Mouse (Mus musculus) neural tube, embryonic 12.5 days (tissue): Measurements from ENCODE around the gene Hoxb1. TPM values are rescaled to one million over a fixed set of nuclear protein-coding genes. Genes with fewer than 3 reads are reported as not detected.

Experiments used
- ATAC-seq: fragments of 200-750 bp; cut with Nextera tagmentation; 2 replicates; pipeline ENCODE4 v1.8.0; 2017; ENCODE audit warnings: low read depth, mild to moderate bottlenecking, moderate TSS enrichment, moderate library complexity; ENCODE audit not compliant: low FRiP score
- H3K27ac ChIP-seq: fragments of 300-500 bp; sonication (generic); 2 replicates; pipeline ENCODE4 v1.5.1; 2016
- H3K27me3 ChIP-seq: fragments of 300-500 bp; sonication (generic); replicated peaks from 2 replicates; pipeline ENCODE4 v1.6.1; 2016; ENCODE audit warnings: mild to moderate bottlenecking
- H3K36me3 ChIP-seq: fragments of 300-500 bp; sonication (generic); 2 replicates; pipeline ENCODE4 v1.6.1; 2016; ENCODE audit warnings: mild to moderate bottlenecking
- H3K4me1 ChIP-seq: fragments of 300-500 bp; sonication (generic); 2 replicates; pipeline ENCODE4 v1.6.1; 2016
- H3K4me2 ChIP-seq: fragments of 300-500 bp; sonication (generic); replicated peaks from 2 replicates; pipeline ENCODE4 v1.6.1; 2016; ENCODE audit warnings: mild to moderate bottlenecking
- H3K4me3 ChIP-seq: fragments of 300-500 bp; sonication (generic); 2 replicates; pipeline ENCODE4 v1.5.1; 2016
- H3K9ac ChIP-seq: fragments of 300-500 bp; sonication (generic); 2 replicates; pipeline ENCODE4 v1.6.1; 2016; ENCODE audit warnings: mild to moderate bottlenecking
- H3K9me3 ChIP-seq: fragments of 300-500 bp; sonication (generic); 2 replicates; pipeline ENCODE4 v1.6.1; 2016; ENCODE audit warnings: mild to moderate bottlenecking
- WGBS: fragments of 180-500 bp; shearing (Covaris S2); methylation state at CpG from one replicate; pipeline ENCODE4 v1.1.7; 2016; 5-methylcytosine and 5-hydroxymethylcytosine counted together
- polyA plus RNA-seq: library from polyadenylated mRNA; unstranded; fragments of >200 nt; fragmentation: Nextera tagmentation; extraction: Ambion mirVana; gene quantifications from 2 replicates; pipeline ENCODE4 v1.2.1, GENCODE M21; 2016

Gene Hoxb1
- polyA plus RNA-seq, 1 experiment from 2014 or later, result 8.1 TPM

DNA sequence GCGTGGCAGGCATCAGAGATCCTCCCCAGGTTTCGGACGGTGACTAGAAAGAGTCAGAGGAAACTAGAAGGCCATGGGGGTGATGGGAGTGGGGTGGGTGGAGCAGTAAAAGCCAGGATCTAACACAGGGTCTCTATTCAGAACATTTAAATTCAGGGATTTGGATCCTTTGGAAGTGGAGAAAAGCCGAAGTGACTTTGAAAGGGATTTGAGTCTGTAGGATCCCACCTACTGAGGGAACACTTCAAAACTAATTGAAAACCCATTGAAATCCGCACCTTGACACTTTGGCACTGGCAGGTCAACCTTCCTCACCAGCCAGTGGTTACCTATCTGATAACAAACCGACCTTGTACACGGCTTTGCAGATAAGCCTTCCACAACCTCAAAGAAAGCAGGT lies 9.3 kb downstream of the Hoxb1 start:
- H3K36me3 ChIP-seq, result no peaks in the 10 kb centered on the region
- no peak overlapping the region for H3K27ac ChIP-seq
- H3K9me3 ChIP-seq, result no peaks in the 10 kb centered on the region
- H3K4me2 ChIP-seq, result no peak overlapping the region
- WGBS, result 47% methylated on average over 7 of the region's 7 CpGs
- H3K4me3 ChIP-seq, result no peak overlapping the region
- H3K27me3 ChIP-seq, result 0 out of 2 replicates have a peak, but pooled peaks cover 4% of the 10 kb centered on the region
- H3K9ac ChIP-seq, result no peak overlapping the region
- H3K4me1 ChIP-seq, result peaks cover 6% of the 10 kb centered on the region
- ATAC-seq, result no peak

DNA sequence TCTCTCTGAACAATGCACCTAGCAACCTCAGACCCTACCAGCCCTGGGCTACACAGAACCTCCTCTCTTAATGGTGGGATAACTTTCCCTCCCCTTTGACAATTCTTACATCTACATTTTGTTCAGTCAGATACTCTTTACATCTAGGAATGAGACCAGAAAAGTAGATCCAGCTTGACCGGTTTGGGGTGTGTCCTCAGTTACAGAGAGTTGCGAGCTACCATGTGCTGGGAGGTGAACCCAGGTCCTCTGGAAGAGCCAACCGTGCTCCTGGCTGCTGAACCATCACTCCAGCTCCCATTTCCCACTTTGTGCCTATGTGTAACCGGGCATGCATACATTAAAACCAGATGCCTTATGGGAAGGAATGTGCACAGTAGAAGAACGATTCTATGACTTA lies 17.8 kb downstream of the Hoxb1 start:
- no peak for ATAC-seq
- Histone ChIP-seq H3K27me3 (no peaks in the 10 kb centered on the region), H3K36me3 (no peaks in the 10 kb centered on the region), H3K4me3 (no peak overlapping the region), H3K27ac (no peak overlapping the region), H3K4me2 (no peak overlapping the region), H3K9ac (no peak overlapping the region), H3K9me3 (no peaks in the 10 kb centered on the region), H3K4me1 (no peaks in the 10 kb centered on the region)
- 89% methylated on average over 5 of the region's 5 CpGs for WGBS

DNA sequence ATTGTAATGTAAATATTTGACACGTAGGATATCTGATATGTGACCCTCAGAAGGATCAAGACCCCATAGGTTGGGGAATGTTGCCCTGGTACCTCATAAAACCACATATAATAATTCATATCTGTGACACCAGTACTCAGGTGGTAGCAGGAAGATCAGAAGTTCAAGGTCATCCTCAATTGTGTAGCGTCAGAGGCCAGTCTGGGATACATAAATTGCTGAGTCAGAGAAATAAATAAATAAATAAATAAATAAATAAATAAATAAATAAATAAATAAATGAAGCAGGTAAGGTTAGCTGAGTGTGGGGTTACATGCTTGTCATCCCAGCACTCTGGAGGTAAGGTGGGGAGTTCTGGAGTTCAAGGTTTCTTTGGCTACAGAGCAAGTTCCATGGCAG lies 22.1 kb downstream of the Hoxb1 start:
- no peaks in the 10 kb centered on the region for H3K9me3 ChIP-seq
- WGBS, result 89% methylated on average over 2 of the region's 2 CpGs
- no peak overlapping the region for H3K27ac ChIP-seq
- H3K4me2 ChIP-seq, result no peak overlapping the region
- no peak overlapping the region for H3K4me3 ChIP-seq
- H3K9ac ChIP-seq, result no peak overlapping the region
- no peaks in the 10 kb centered on the region for H3K4me1 ChIP-seq
- ATAC-seq, result no peak
- H3K36me3 ChIP-seq, result no peaks in the 10 kb centered on the region
- H3K27me3 ChIP-seq, result no peaks in the 10 kb centered on the region

DNA sequence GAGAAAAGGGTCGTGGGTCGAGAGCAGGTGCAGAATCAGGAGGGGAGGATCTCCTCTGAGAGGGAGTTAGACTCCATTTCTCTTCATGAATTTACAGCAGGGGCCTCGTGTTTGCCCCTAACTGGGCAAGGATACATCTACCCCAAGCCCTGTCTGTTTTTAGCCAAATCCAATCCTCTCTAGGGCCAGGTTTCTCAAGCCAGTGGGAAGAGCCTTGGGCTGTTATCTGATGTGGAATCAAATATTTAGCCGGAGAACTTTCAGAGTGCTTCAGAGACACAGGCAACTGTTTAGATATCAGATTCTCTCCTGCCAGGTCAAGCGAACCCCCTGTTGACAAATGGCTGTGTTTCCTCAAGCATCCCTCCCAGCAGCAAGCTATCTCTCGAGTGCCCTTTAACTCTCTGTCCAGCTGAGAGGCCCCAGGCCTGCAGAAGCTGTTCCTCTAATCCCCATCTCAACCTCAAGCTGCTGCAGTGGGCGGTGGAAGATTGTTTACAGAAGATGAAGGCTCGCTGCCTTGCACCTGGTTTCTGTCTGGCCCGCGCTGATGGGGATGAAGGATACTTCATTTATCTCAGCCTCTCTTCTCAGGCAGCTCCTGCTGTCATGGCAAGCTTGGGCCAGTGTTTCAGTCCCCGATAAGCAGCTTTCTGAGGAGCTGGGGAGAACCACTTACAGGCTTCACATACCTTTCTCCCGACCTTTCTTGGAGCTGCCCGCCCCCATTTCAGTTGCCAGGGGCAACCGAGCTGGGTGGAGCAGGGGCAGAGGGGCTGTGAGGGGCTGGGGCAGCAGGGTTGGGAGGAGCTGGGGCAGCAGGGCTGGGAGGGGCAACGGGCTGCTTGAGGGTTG lies 31.4 kb downstream of the Hoxb1 start:
- WGBS, result 11% methylated on average over 15 of the region's 15 CpGs
- H3K9ac ChIP-seq, result 0 out of 2 replicates have a peak overlapping the region, but pooled peaks have one; percentile 21
- ATAC-seq, result no peak
- no peak overlapping the region for H3K4me3 ChIP-seq
- no peak overlapping the region for H3K27ac ChIP-seq
- H3K4me1 ChIP-seq, result peaks cover 11% of the 10 kb centered on the region
- H3K36me3 ChIP-seq, result no peaks in the 10 kb centered on the region
- H3K27me3 ChIP-seq, result no peaks in the 10 kb centered on the region
- no peaks in the 10 kb centered on the region for H3K9me3 ChIP-seq
- peak overlapping the region; percentile 31 for H3K4me2 ChIP-seq

DNA sequence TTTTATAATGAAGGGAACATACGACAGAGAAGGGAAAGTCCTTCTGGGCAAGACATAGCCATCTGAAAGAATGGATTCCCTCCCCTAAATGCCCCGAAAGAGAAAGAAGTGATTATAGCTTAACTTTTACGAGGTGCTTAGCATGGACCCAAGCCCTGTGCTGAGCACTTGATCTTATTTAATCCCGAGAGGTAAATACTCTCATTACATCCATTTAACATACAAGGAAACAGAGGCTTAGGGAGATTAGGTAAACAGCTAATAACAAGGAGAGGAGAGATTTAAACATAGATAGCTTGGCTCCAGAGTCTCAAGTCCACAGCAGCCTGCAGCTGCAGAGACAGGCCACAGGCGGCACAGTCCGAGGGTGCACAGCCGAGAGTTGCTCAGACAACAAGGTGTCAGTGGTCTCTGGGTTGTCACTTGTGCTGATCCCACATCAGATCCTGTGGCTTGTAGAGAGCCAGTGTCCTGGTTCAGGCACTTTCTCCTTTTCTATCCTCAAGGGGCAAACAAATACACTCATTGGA lies 32.3 kb downstream of the Hoxb1 start:
- Histone ChIP-seq H3K4me3 (no peak overlapping the region), H3K9me3 (no peaks in the 10 kb centered on the region), H3K36me3 (no peaks in the 10 kb centered on the region), H3K27ac (no peak overlapping the region), H3K4me1 (peaks cover 11% of the 10 kb centered on the region), H3K4me2 (no peak overlapping the region), H3K9ac (no peak overlapping the region), H3K27me3 (no peaks in the 10 kb centered on the region)
- no peak for ATAC-seq
- WGBS, result 38% methylated on average over 7 of the region's 7 CpGs

DNA sequence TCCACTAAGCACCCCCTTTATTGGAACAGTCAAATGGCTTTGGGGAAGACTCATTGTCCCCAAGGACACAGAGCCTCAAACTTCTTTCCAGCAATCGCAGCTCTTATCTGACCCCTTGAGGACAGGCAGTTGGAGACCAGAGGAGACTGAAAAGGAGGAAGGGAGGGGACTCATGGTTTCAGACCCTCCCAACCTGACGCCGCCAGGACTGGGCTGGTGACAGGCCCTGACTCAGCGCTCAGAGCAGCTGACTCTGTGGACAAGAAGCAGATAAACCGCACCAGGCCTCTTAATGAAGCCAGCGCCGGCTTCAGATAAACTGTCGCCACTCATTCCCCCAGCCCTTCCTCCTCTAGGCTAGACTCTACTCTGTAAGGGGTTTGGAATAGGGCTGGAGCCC lies 34.4 kb downstream of the Hoxb1 start:
- Histone ChIP-seq H3K4me3 (no peak overlapping the region), H3K9ac (no peak overlapping the region), H3K4me1 (peaks cover 24% of the 10 kb centered on the region), H3K36me3 (no peaks in the 10 kb centered on the region), H3K4me2 (no peak overlapping the region), H3K9me3 (no peaks in the 10 kb centered on the region), H3K27ac (no peak overlapping the region), H3K27me3 (no peaks in the 10 kb centered on the region)
- 25% methylated on average over 8 of the region's 8 CpGs for WGBS
- no peak for ATAC-seq

DNA sequence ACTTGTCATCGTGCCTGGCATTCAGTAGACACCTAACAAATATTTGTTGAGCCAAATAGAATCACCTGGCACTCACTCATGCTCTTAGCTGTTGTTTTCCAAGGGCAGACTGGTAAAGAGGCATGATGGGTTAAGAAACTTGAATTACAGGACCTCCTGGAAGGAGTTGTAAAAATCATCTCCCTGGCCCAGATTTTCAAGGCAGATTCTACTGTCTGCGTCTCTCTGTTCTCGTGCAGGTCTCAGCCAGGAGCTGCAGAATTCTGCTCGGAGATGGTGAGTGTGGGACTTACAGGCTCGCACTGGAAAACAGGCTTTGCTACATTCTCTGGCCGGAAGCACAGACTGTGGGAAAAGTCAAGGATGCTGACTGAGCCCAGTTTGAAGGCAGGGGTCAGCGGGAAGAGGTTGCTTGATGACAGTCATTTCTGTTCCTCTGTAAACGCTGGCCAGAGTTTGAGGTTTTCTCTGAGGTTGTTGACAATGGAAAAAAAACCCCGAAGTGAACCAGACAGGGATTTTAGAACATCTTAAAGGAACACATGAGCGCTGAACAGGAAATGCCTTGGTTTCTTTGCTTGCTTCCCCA lies 38.6 kb downstream of the Hoxb1 start:
- no peak overlapping the region for H3K9ac ChIP-seq
- no peak overlapping the region for H3K4me3 ChIP-seq
- no peak overlapping the region for H3K4me2 ChIP-seq
- ATAC-seq, result no peak
- H3K9me3 ChIP-seq, result no peaks in the 10 kb centered on the region
- H3K27ac ChIP-seq, result no peak overlapping the region
- no peaks in the 10 kb centered on the region for H3K27me3 ChIP-seq
- 39% methylated on average over 10 of the region's 10 CpGs for WGBS
- no peaks in the 10 kb centered on the region for H3K36me3 ChIP-seq
- peaks cover 40% of the 10 kb centered on the region for H3K4me1 ChIP-seq

DNA sequence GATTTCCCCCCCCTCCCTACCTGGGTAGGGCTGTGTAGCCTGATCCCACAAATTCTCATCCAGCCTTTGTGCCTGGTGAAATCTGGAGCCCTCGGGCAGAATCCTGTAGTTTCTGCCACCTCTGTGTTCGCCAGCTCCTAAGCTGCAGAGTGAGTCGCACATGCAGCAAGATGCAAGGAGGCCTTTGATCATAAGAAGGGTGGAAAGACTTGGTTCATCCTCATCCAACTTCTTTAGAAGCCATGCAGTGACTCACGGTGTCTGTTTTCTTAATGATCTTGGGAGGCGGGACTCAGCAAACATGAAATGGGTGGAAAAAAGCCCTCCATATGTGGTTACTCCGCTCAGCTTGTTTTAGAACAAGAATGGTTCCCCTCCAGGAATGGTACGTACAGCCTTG lies 39.3 kb downstream of the Hoxb1 start:
- Histone ChIP-seq H3K9ac (no peak overlapping the region), H3K27ac (no peak overlapping the region), H3K9me3 (no peaks in the 10 kb centered on the region), H3K36me3 (no peaks in the 10 kb centered on the region), H3K4me2 (no peak overlapping the region), H3K4me1 (peaks cover 40% of the 10 kb centered on the region), H3K4me3 (no peak overlapping the region), H3K27me3 (no peaks in the 10 kb centered on the region)
- ATAC-seq, result no peak
- WGBS, result 73% methylated on average over 7 of the region's 7 CpGs

DNA sequence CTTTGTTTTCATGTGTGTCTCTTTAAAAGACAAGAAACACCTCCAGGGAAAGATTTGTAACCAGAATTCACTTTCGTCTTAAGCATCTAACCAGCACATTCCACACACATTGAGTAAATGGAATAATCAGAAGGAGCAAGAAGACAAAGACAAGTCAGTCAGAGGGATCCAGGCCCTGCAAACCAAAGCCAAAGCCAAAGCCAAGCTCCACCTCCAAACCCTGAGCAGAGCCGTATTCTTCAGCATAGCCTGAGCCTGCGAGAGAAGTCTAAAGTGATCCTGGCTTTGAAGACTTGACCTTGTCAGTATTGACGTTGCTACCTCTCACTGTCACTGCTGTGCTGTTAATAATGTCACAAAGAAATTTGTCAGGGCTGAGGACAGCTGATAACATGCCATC lies 40.0 kb downstream of the Hoxb1 start:
- H3K27me3 ChIP-seq, result no peaks in the 10 kb centered on the region
- no peaks in the 10 kb centered on the region for H3K36me3 ChIP-seq
- H3K9ac ChIP-seq, result no peak overlapping the region
- H3K27ac ChIP-seq, result no peak overlapping the region
- H3K4me3 ChIP-seq, result no peak overlapping the region
- peaks cover 40% of the 10 kb centered on the region for H3K4me1 ChIP-seq
- no peak for ATAC-seq
- WGBS, result 53% methylated on average over 4 of the region's 4 CpGs
- no peak overlapping the region for H3K4me2 ChIP-seq
- no peaks in the 10 kb centered on the region for H3K9me3 ChIP-seq

DNA sequence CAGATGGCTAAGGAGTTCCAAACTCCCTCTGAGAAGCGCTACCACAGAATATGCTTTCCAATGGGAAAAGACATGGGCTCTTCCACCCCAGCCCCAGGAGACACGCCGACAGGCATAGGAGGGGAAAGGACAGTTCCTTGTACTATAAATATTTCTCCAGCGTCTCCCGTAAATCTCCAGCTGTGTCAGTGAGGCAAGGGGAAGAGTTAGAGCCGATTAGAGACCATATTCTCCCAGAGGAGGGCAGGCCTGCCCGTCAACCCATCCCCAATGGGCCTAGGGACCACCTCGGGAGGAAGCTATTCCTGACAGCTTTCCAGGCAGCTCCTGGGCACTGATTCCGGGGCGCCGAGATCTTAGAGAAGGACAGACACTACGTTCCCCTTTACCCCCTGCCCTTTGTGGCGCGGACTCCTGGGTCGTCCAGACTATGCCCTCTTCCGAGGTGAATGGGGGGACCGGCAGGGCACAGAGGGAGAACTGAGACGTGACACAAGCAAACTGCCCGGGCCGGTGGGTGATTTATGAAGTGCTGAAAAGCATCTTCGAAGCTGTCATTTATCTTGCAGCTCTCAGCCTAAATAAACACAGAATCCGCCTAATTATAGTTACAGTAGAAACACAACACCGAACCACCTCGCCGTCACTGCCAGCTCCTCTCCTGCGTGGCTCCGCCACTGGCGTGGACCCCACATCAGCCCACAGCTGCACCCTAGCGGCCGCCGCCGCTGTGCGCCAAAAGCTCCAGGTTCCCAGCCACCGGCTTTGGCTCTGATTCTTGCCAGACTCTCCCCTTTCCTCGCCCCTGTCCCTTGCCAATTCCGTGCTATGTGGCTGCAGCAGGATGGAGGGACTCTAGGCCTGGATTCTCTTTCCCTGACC lies 41.9 kb downstream of the Hoxb1 start:
- ATAC-seq, result peak; percentile 83
- H3K36me3 ChIP-seq, result no peaks in the 10 kb centered on the region
- no peaks in the 10 kb centered on the region for H3K27me3 ChIP-seq
- H3K9ac ChIP-seq, result peak overlapping the region; percentile 40
- H3K4me3 ChIP-seq, result peak overlapping the region; percentile 11
- H3K27ac ChIP-seq, result peak overlapping the region; percentile 29; the same call in 1 of the 2 replicates
- peaks cover 40% of the 10 kb centered on the region for H3K4me1 ChIP-seq
- 3% methylated on average over 36 of the region's 36 CpGs for WGBS
- H3K4me2 ChIP-seq, result peak overlapping the region; percentile 61
- peaks cover 6% of the 10 kb centered on the region; the same call in 1 of the 2 replicates for H3K9me3 ChIP-seq

DNA sequence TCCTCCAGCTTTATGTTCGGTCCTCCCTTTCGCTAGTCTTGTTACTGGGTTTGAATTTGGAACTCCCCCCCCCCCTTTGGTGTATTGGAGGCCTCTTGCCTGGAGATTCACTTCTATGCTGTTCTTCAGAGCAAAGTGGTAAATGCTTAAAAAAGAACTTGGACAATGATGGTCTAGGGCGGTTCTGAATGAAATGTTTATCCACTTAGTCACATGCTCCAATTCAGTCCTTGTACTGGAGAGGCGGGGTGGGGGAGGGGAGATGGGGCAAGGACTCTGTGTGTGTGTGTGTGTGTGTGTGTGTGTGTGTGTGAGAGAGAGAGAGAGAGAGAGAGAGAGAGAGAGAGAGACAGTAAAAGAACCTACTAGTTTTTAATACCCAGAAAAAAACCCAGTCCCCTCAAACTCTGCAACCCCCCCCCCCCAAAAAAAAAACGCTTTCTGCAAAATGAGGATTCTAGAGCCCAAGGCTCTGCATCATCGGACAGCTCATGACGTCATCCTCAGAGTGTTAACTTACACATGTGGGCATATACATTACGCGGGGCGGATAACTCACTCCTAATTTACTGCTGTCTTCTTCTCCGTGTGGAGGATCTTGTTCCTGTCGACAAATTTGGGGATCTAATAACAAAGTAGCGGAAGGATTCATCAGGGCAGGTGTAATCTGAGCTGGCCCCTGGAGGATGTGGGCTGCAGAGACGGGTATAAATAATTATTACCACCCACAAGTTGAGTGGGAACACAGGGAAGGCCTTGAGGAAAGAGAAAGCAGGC lies 42.9 kb downstream of the Hoxb1 start:
- Histone ChIP-seq H3K27ac (no peak overlapping the region), H3K4me2 (peak overlapping the region; percentile 61; the same call in 1 of the 2 replicates), H3K9me3 (peaks cover 7% of the 10 kb centered on the region; the same call in 1 of the 2 replicates), H3K4me3 (no peak overlapping the region), H3K4me1 (peaks cover 42% of the 10 kb centered on the region), H3K27me3 (no peaks in the 10 kb centered on the region), H3K36me3 (no peaks in the 10 kb centered on the region), H3K9ac (no peak overlapping the region)
- WGBS, result 34% methylated on average over 14 of the region's 14 CpGs
- ATAC-seq, result no peak
